Mouse (Mus musculus) C2C12 (cell line): ENCODE measurements around the gene 1700001C02Rik.

Experiments used
- CTCF ChIP-seq: IDR thresholded peaks from one replicate; pipeline ENCODE4 v1.5.1; 2011; ENCODE audit not compliant: control insufficient read depth, insufficient read depth, insufficient read length
- FOSL1 ChIP-seq: IDR thresholded peaks from one replicate; pipeline ENCODE4 v1.8.0; 2011; ENCODE audit warnings: mild to moderate bottlenecking, low read length; ENCODE audit not compliant: poor library complexity, insufficient read depth, severe bottlenecking
- MAX ChIP-seq: IDR thresholded peaks from one replicate; pipeline ENCODE4 v1.6.1; 2011; ENCODE audit warnings: mild to moderate bottlenecking, control low read depth
- USF1 ChIP-seq: IDR thresholded peaks from one replicate; pipeline ENCODE4 v1.6.1; 2011; ENCODE audit warnings: low read depth, mild to moderate bottlenecking, control low read depth, moderate library complexity

GRCm38 (mm10) chr5:30490215-30490614 is 24.4 kb downstream of the 1700001C02Rik start:
- TF ChIP-seq FOSL1 (no peak), CTCF (no peak), MAX (no peak), USF1 (no peak)
